Mouse (Mus musculus) heart, embryonic 14.5 days (tissue): ENCODE data around the gene Asb11. TPM values are rescaled to one million over a fixed set of nuclear protein-coding genes. Genes with fewer than 3 reads are reported as not detected.

Source experiments
- ATAC-seq: fragments of 200-750 bp; cut with Nextera tagmentation; 2 replicates; pipeline ENCODE4 v1.8.0; 2017; ENCODE audit warnings: low read depth, moderate TSS enrichment; ENCODE audit not compliant: insufficient number of reproducible peaks, insufficient read depth, low FRiP score
- H3K27ac ChIP-seq, 2 experiments: fragments of 200-500 bp in 1 of 2; fragments of 300-500 bp in 1 of 2; sonication (generic) in 1 of 2; replicated peaks in 1 of 2; 2 replicates each; pipeline ENCODE4 v1.5.1; 2012 to 2014; ENCODE audit warnings: low read depth in 2 of 2, low read length in 2 of 2, control low read depth in 1 of 2, mild to moderate bottlenecking in 1 of 2, mixed read lengths in 1 of 2; ENCODE audit not compliant: control insufficient read depth in 1 of 2, insufficient read depth in 1 of 2
- H3K27me3 ChIP-seq: fragments of 300-500 bp; sonication (generic); 2 replicates; pipeline ENCODE4 v1.6.1; 2014; ENCODE audit warnings: mild to moderate bottlenecking, low read length, control low read depth; ENCODE audit not compliant: control insufficient read depth, insufficient read depth
- H3K36me3 ChIP-seq: fragments of 300-500 bp; sonication (generic); 2 replicates; pipeline ENCODE4 v1.6.1; 2014; ENCODE audit warnings: mild to moderate bottlenecking, control low read depth, low read length, mixed read lengths; ENCODE audit not compliant: control insufficient read depth, insufficient read depth
- H3K4me1 ChIP-seq, 2 experiments: fragments of 200-500 bp in 1 of 2; fragments of 300-500 bp in 1 of 2; sonication (generic) in 1 of 2; 2 replicates each; pipeline ENCODE4 v1.6.1; 2012 to 2014; ENCODE audit warnings: low read length in 2 of 2, control low read depth in 1 of 2, mixed read lengths in 1 of 2; ENCODE audit not compliant: control insufficient read depth in 2 of 2, insufficient read depth in 2 of 2
- H3K4me2 ChIP-seq: fragments of 300-500 bp; sonication (generic); 2 replicates; pipeline ENCODE4 v1.6.1; 2014; ENCODE audit warnings: mild to moderate bottlenecking, low read length
- H3K4me3 ChIP-seq, 2 experiments: fragments of 200-500 bp in 1 of 2; fragments of 300-500 bp in 1 of 2; sonication (generic) in 1 of 2; 2 replicates each; pipeline ENCODE4 v1.5.1; 2012 to 2014; ENCODE audit warnings: low read length in 2 of 2, mild to moderate bottlenecking in 2 of 2, control low read depth in 1 of 2, low read depth in 1 of 2, moderate library complexity in 1 of 2; ENCODE audit not compliant: control insufficient read depth in 1 of 2, insufficient read depth in 1 of 2
- H3K9ac ChIP-seq: fragments of 300-500 bp; sonication (generic); 2 replicates; pipeline ENCODE4 v1.6.1; 2014; ENCODE audit warnings: mild to moderate bottlenecking, low read length
- H3K9me3 ChIP-seq: fragments of 300-500 bp; sonication (generic); 2 replicates; pipeline ENCODE4 v1.6.1; 2016; ENCODE audit warnings: low read length, control low read depth; ENCODE audit not compliant: control insufficient read depth
- whole genome bisulfite sequencing: fragments of 180-500 bp; shearing (Covaris S2); extraction: QIAGEN DNeasy Blood & Tissue Kit; methylation state at CpG from one replicate; pipeline ENCODE4 v1.1.7; 2014; 5-methylcytosine and 5-hydroxymethylcytosine counted together
- polyA plus RNA-seq: library from polyadenylated mRNA; unstranded; fragments of >200 nt; fragmentation: Nextera tagmentation; extraction: Ambion mirVana; gene quantifications from 2 replicates; pipeline ENCODE4 v1.2.1, GENCODE M21; 2014

Asb11 gene
- polyA plus RNA-seq, 1 experiment from 2014 or later: 45.4 TPM

- WGBS: 70% methylated on average over 2 of the region's 2 CpGs
These were observed 20.0 kb upstream of the Asb11 start for GRCm38 (mm10) chrX:164416803-164417202.

GRCm38 (mm10) chrX:164418008-164418407 lies 18.8 kb upstream of the Asb11 start:
- Histone ChIP-seq H3K36me3 (peaks cover 7% of the 10 kb centered on the region), H3K27me3 (no peaks in the 10 kb centered on the region), H3K27ac (no peak overlapping the region), H3K9ac (no peak overlapping the region), H3K4me2 (no peak overlapping the region), H3K4me3 (no peak overlapping the region), H3K4me1 (peaks cover 0 to 6% of the 10 kb centered on the region in 2 experiments; a peak in 1 of 4 replicates), H3K9me3 (no peaks in the 10 kb centered on the region)
- ATAC-seq: no peak

More at GRCm38 (mm10) chrX:164416803-164417202, 20.0 kb upstream of the Asb11 start:
- Histone ChIP-seq H3K4me3 (no peak overlapping the region), H3K4me2 (no peak overlapping the region), H3K9me3 (no peaks in the 10 kb centered on the region), H3K4me1 (peaks cover 0 to 6% of the 10 kb centered on the region in 2 experiments; a peak in 1 of 4 replicates), H3K36me3 (no peaks in the 10 kb centered on the region), H3K27ac (no peak overlapping the region), H3K9ac (no peak overlapping the region), H3K27me3 (no peaks in the 10 kb centered on the region)
- ATAC-seq: no peak

DNA sequence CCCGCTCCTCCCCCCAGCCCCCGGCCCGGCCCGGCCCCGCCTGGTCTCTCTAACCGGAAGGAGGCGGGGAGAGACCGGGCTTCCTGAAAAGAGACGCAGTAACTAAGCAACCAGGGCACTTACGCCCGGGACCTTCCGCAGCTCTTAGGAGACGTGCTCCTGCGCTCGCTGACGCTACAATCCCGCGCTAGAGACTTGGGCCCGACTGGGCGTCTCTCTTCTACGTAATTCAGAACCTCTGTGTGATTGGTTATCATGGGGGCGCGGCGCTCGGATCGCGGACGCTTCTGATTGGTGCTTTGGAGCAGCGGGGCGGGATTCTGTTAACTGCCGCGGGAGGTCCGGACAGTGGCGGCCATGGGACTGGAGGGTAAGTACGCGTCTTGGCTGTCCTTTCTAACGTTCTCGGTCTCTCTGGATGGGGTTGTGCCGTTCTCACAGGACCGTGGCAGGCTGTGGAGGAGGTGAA lies 17.3 kb upstream of the Asb11 start, which contains the start of gene Piga:
Gene Piga (plus strand): TSS at position 317 of the 469 bp plus-strand sequence.
- peak; percentile 98 for ATAC-seq
- Histone ChIP-seq H3K27ac (peak within 1 kb of the TSS; percentile 66 to 89), H3K4me1 (peaks cover 0 to 6% of the 10 kb centered on the region in 2 experiments; a peak in 1 of 4 replicates), H3K9ac (peak within 1 kb of the TSS; percentile 76), H3K27me3 (no peaks in the 10 kb centered on the region), H3K4me3 (peak within 1 kb of the TSS; percentile 50 to 89), H3K9me3 (no peaks in the 10 kb centered on the region), H3K36me3 (peaks cover 20% of the 10 kb centered on the region), H3K4me2 (peak within 1 kb of the TSS; percentile 68)
- WGBS: 16% methylated on average over 40 of the region's 40 CpGs

DNA sequence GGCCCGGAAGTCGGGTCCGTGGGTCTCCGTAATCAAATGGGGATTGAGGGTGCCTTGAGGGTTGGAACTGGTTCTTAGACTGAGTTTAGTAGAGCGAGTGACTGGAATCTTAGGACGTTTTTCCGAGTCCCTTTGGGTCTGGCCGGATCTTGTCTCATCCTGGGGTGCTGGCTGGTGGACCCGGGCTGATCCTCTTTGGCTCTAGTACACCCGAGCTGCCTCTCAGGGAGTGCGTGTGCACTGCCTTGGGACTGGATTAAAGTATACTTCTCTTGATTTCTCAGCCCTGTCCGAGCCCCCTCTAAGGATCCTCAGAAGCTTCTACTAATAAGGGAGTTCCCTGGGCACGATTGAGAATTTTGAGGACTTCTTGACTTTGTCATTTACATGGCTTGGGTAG lies 16.8 kb upstream of the Asb11 start:
- peak overlapping the region; percentile 66 to 89 for H3K27ac ChIP-seq
- peaks cover 0 to 6% of the 10 kb centered on the region in 2 experiments; a peak in 1 of 4 replicates for H3K4me1 ChIP-seq
- peaks cover 21% of the 10 kb centered on the region for H3K36me3 ChIP-seq
- no peaks in the 10 kb centered on the region for H3K9me3 ChIP-seq
- no peaks in the 10 kb centered on the region for H3K27me3 ChIP-seq
- ATAC-seq: peak; percentile 9; the same call in 1 of the 2 replicates
- peak overlapping the region; percentile 50 to 89 for H3K4me3 ChIP-seq
- WGBS: 20% methylated on average over 13 of the region's 13 CpGs
- peak overlapping the region; percentile 76 for H3K9ac ChIP-seq
- peak overlapping the region; percentile 68 for H3K4me2 ChIP-seq

DNA sequence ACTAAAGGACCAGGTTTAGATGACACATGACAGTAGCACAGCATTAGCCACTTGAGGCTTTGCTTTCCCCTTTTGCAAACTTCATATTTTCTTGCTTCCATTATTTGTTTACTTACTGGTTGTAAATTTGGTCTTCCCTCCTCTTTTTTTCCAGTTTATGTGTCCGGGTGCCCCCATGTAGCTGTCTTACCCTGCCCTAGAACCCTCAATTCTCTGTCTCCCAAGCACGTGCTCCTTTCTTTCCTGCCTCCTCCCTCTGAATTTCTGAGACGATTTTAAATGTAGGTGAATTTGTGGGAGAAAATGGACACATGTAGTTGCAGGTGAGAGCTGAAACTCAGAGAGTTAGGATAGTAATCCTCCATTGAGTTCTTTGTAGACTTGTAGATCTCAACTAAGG lies 16.3 kb upstream of the Asb11 start:
- H3K27me3 ChIP-seq: no peaks in the 10 kb centered on the region
- H3K9me3 ChIP-seq: no peaks in the 10 kb centered on the region
- no peak for ATAC-seq
- H3K4me3 ChIP-seq: peak overlapping the region in 1 of 2 experiments; percentile 50; a peak in 2 of 4 replicates
- WGBS: 41% methylated on average over 3 of the region's 3 CpGs
- H3K9ac ChIP-seq: peak overlapping the region; percentile 76
- peaks cover 21% of the 10 kb centered on the region for H3K36me3 ChIP-seq
- H3K4me2 ChIP-seq: peak overlapping the region; percentile 68
- no peak overlapping the region for H3K27ac ChIP-seq
- peaks cover 0 to 6% of the 10 kb centered on the region in 2 experiments; a peak in 1 of 4 replicates for H3K4me1 ChIP-seq

DNA sequence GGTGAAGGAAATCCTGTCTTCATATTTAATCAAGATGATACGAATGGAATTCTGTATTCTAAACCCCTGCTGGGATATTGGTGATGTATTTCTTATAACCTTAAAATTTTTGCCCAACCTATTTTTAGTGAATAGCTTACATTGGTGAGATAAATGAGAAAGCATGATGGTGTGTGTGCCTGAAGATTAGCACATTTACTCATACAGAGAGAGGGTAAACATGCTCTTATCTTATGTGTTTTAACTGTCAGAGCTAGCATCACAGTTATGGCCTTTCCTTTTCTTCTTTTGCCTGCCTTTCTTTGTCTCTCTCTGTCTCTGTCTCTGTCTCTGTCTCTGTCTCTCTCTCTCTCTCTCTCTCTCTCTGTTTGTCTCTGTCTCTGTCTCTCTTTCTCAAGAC lies 12.0 kb upstream of the Asb11 start:
- WGBS: 63% methylated on average over 1 of the region's 1 CpGs
- H3K4me2 ChIP-seq: no peak overlapping the region
- peaks cover 34% of the 10 kb centered on the region for H3K36me3 ChIP-seq

DNA sequence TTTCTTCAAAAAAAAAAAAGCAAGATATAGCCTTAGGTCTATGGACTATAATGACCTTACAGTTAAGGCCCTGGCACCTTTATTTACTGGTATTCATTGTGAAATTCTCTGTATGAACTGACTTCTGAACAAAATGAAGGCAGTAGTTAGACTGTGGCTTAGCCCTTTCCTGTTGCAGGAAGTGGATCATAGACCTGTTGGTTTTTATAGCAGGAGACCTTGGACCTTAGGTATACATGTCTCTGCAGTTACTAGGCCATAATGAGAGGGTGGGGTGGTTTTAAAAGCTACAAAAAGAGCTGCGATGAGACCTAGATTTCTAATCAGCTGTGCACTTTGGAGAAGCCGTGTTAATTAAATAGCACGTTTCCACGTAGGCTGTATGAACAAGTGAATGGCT lies 9.5 kb upstream of the Asb11 start:
- H3K4me2 ChIP-seq: no peak overlapping the region
- H3K27ac ChIP-seq: no peak overlapping the region
- no peak overlapping the region for H3K4me3 ChIP-seq
- H3K4me1 ChIP-seq: no peaks in the 10 kb centered on the region
- no peaks in the 10 kb centered on the region for H3K9me3 ChIP-seq
- ATAC-seq: no peak
- 89% methylated on average over 4 of the region's 4 CpGs for WGBS
- H3K9ac ChIP-seq: no peak overlapping the region
- no peaks in the 10 kb centered on the region for H3K27me3 ChIP-seq
- H3K36me3 ChIP-seq: peaks cover 58% of the 10 kb centered on the region

More for the DNA sequence above, 12.0 kb upstream of the Asb11 start:
- H3K4me1 ChIP-seq: peaks cover 0 to 6% of the 10 kb centered on the region in 2 experiments; a peak in 1 of 4 replicates
- H3K27me3 ChIP-seq: no peaks in the 10 kb centered on the region
- no peak overlapping the region for H3K4me3 ChIP-seq
- ATAC-seq: no peak
- H3K9me3 ChIP-seq: no peaks in the 10 kb centered on the region
- no peak overlapping the region for H3K9ac ChIP-seq
- no peak overlapping the region for H3K27ac ChIP-seq

DNA sequence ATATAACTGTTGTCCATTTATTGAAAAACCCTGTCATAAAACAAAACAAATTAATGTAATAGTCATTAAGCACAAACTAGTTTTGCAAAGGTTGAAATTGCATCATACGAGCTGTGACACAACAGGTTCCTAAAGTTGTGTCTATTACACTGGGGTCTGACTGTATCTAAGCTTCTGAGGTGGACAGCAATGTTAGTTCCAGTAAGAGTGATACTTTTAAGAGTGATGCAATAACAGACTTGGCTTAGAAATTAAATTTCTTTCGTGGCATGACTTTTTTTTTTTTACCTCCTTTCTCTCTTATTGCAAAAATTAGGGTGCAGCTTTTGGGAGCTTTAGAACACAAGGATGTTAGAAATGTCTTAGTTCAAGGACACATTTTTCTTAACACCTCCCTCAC lies 8.6 kb upstream of the Asb11 start:
- no peaks in the 10 kb centered on the region for H3K27me3 ChIP-seq
- H3K4me1 ChIP-seq: no peaks in the 10 kb centered on the region
- H3K9ac ChIP-seq: no peak overlapping the region
- H3K4me2 ChIP-seq: no peak overlapping the region
- 81% methylated on average over 2 of the region's 2 CpGs for WGBS
- H3K27ac ChIP-seq: no peak overlapping the region
- H3K36me3 ChIP-seq: peaks cover 53% of the 10 kb centered on the region
- no peak overlapping the region for H3K4me3 ChIP-seq
- no peaks in the 10 kb centered on the region for H3K9me3 ChIP-seq
- ATAC-seq: no peak
